Mouse (Mus musculus) hindbrain, embryonic 14.5 days (tissue): Measurements from ENCODE around the gene Sox6. TPM values are rescaled to one million over a fixed set of nuclear protein-coding genes. Genes with fewer than 3 reads are reported as not detected.

ENCODE experiments used
- ATAC-seq: fragments of 200-750 bp; cut with Nextera tagmentation; 2 replicates; pipeline ENCODE4 v1.8.0; 2017; ENCODE audit warnings: moderate number of reproducible peaks, mild to moderate bottlenecking, moderate TSS enrichment, moderate library complexity; ENCODE audit not compliant: low FRiP score
- DNase-seq: peaks from one replicate; pipeline ENCODE4 v3.0.0-alpha.2; 2015; ENCODE audit warnings: low spot score
- H3K27ac ChIP-seq: fragments of 300-500 bp; sonication (generic); 2 replicates; pipeline ENCODE4 v1.5.1; 2014; ENCODE audit warnings: mild to moderate bottlenecking, moderate library complexity
- H3K27me3 ChIP-seq: fragments of 300-500 bp; sonication (generic); 2 replicates; pipeline ENCODE4 v1.6.1; 2014; ENCODE audit warnings: mild to moderate bottlenecking, low read length, mixed read lengths; ENCODE audit not compliant: control insufficient read depth, insufficient read depth
- H3K36me3 ChIP-seq: fragments of 300-500 bp; sonication (generic); replicated peaks from 2 replicates; pipeline ENCODE4 v1.6.1; 2014; ENCODE audit not compliant: control insufficient read depth, insufficient read depth
- H3K4me1 ChIP-seq: fragments of 300-500 bp; sonication (generic); replicated peaks from 2 replicates; pipeline ENCODE4 v1.6.1; 2014; ENCODE audit warnings: antibody characterized with exemption, low read length, mixed read lengths; ENCODE audit not compliant: control insufficient read depth, insufficient read depth
- H3K4me2 ChIP-seq: fragments of 300-500 bp; sonication (generic); replicated peaks from 2 replicates; pipeline ENCODE4 v1.6.1; 2014; ENCODE audit warnings: mild to moderate bottlenecking, moderate library complexity
- H3K4me3 ChIP-seq: fragments of 300-500 bp; sonication (generic); replicated peaks from 2 replicates; pipeline ENCODE4 v1.5.1; 2014; ENCODE audit warnings: mild to moderate bottlenecking, low read length
- H3K9ac ChIP-seq: fragments of 300-500 bp; sonication (generic); 2 replicates; pipeline ENCODE4 v1.6.1; 2014
- H3K9me3 ChIP-seq: fragments of 300-500 bp; sonication (generic); 2 replicates; pipeline ENCODE4 v1.6.1; 2016; ENCODE audit warnings: low read length; ENCODE audit not compliant: control insufficient read depth
- WGBS: fragments of 180-500 bp; shearing (Covaris S2); extraction: QIAGEN DNeasy Blood & Tissue Kit; methylation state at CpG from one replicate; pipeline ENCODE4 v1.1.7; 2014; 5-methylcytosine and 5-hydroxymethylcytosine counted together
- polyA plus RNA-seq: library from polyadenylated mRNA; unstranded; fragments of >200 nt; fragmentation: Nextera tagmentation; extraction: Ambion mirVana; gene quantifications from 2 replicates; pipeline ENCODE4 v1.2.1, GENCODE M21; 2014

Gene Sox6
- polyA plus RNA-seq, 1 experiment from 2014 or later = 32.7 TPM

- Histone ChIP-seq H3K9me3 (no peaks in the 10 kb centered on the region), H3K9ac (no peak overlapping the region), H3K4me1 (0 out of 2 replicates have a peak, but pooled peaks cover 6% of the 10 kb centered on the region), H3K27ac (no peak overlapping the region), H3K27me3 (no peaks in the 10 kb centered on the region), H3K4me2 (peak overlapping the region; percentile 22; the same call in 1 of the 2 replicates), H3K4me3 (no peak overlapping the region), H3K36me3 (no peaks in the 10 kb centered on the region)
- WGBS = 25% methylated on average over 21 of the region's 21 CpGs
- DNase-seq = peak; percentile 46
- 0 out of 2 replicates have a peak, but pooled peaks have one; percentile 31 for ATAC-seq
Measured at GRCm38 (mm10) chr7:115453042-115453712, 585.4 kb downstream of the Sox6 start.

GRCm38 (mm10) chr7:115450431-115451195, 588.0 kb downstream of the Sox6 start:
- no peak overlapping the region for H3K9ac ChIP-seq
- H3K4me3 ChIP-seq = no peak overlapping the region
- H3K4me2 ChIP-seq = no peak overlapping the region
- WGBS = 37% methylated on average over 23 of the region's 23 CpGs
- 0 out of 2 replicates have a peak, but pooled peaks cover 6% of the 10 kb centered on the region for H3K4me1 ChIP-seq
- no peaks in the 10 kb centered on the region for H3K36me3 ChIP-seq
- H3K27me3 ChIP-seq = no peaks in the 10 kb centered on the region
- ATAC-seq (no peak), DNase-seq (no peak)
- H3K27ac ChIP-seq = no peak overlapping the region
- no peaks in the 10 kb centered on the region for H3K9me3 ChIP-seq

- ATAC-seq (no peak), DNase-seq (no peak)
- Histone ChIP-seq H3K4me3 (no peak overlapping the region), H3K4me2 (no peak overlapping the region), H3K27me3 (no peaks in the 10 kb centered on the region), H3K9ac (no peak overlapping the region), H3K27ac (no peak overlapping the region), H3K36me3 (no peaks in the 10 kb centered on the region), H3K4me1 (0 out of 2 replicates have a peak, but pooled peaks cover 6% of the 10 kb centered on the region), H3K9me3 (no peaks in the 10 kb centered on the region)
- 57% methylated on average over 8 of the region's 8 CpGs for WGBS
Measured at GRCm38 (mm10) chr7:115448403-115449025, 590.1 kb downstream of the Sox6 start.

- 86% methylated on average over 3 of the region's 3 CpGs for WGBS
- DNase-seq = no peak
Measured at GRCm38 (mm10) chr7:115447091-115447490, 591.5 kb downstream of the Sox6 start.

GRCm38 (mm10) chr7:115446481-115447016, 592.0 kb downstream of the Sox6 start:
- H3K4me3 ChIP-seq = no peak overlapping the region
- no peak overlapping the region for H3K27ac ChIP-seq
- DNase-seq = no peak
- WGBS = 32% methylated on average over 6 of the region's 6 CpGs
- no peaks in the 10 kb centered on the region for H3K36me3 ChIP-seq
- 0 out of 2 replicates have a peak, but pooled peaks cover 6% of the 10 kb centered on the region for H3K4me1 ChIP-seq
- no peak overlapping the region for H3K4me2 ChIP-seq
- no peaks in the 10 kb centered on the region for H3K27me3 ChIP-seq
- H3K9ac ChIP-seq = no peak overlapping the region
- ATAC-seq = no peak
- no peaks in the 10 kb centered on the region for H3K9me3 ChIP-seq

More at GRCm38 (mm10) chr7:115447091-115447490, 591.5 kb downstream of the Sox6 start:
- Histone ChIP-seq H3K36me3 (no peaks in the 10 kb centered on the region), H3K9me3 (no peaks in the 10 kb centered on the region), H3K9ac (no peak overlapping the region), H3K4me3 (no peak overlapping the region), H3K27me3 (no peaks in the 10 kb centered on the region), H3K27ac (no peak overlapping the region), H3K4me2 (no peak overlapping the region), H3K4me1 (0 out of 2 replicates have a peak, but pooled peaks cover 6% of the 10 kb centered on the region)
- ATAC-seq = no peak

GRCm38 (mm10) chr7:115426161-115426982, 612.2 kb downstream of the Sox6 start:
- H3K4me2 ChIP-seq = no peak overlapping the region
- ATAC-seq (no peak), DNase-seq (no peak)
- no peak overlapping the region for H3K9ac ChIP-seq
- H3K9me3 ChIP-seq = no peaks in the 10 kb centered on the region
- H3K27ac ChIP-seq = no peak overlapping the region
- H3K27me3 ChIP-seq = no peaks in the 10 kb centered on the region
- no peaks in the 10 kb centered on the region for H3K36me3 ChIP-seq
- no peak overlapping the region for H3K4me3 ChIP-seq
- 85% methylated on average over 7 of the region's 7 CpGs for WGBS
- no peaks in the 10 kb centered on the region for H3K4me1 ChIP-seq

GRCm38 (mm10) chr7:115422828-115423227, 615.8 kb downstream of the Sox6 start:
- ATAC-seq (no peak), DNase-seq (no peak)
- H3K36me3 ChIP-seq = no peaks in the 10 kb centered on the region
- no peaks in the 10 kb centered on the region for H3K27me3 ChIP-seq
- WGBS = 78% methylated on average over 7 of the region's 7 CpGs
- H3K4me1 ChIP-seq = no peaks in the 10 kb centered on the region
- H3K4me3 ChIP-seq = no peak overlapping the region
- no peak overlapping the region for H3K9ac ChIP-seq
- no peaks in the 10 kb centered on the region for H3K9me3 ChIP-seq
- no peak overlapping the region for H3K27ac ChIP-seq
- H3K4me2 ChIP-seq = no peak overlapping the region

GRCm38 (mm10) chr7:115420960-115421359, 617.6 kb downstream of the Sox6 start:
- Histone ChIP-seq H3K9me3 (no peaks in the 10 kb centered on the region), H3K4me1 (no peaks in the 10 kb centered on the region), H3K36me3 (no peaks in the 10 kb centered on the region), H3K4me2 (no peak overlapping the region), H3K27ac (no peak overlapping the region), H3K4me3 (no peak overlapping the region), H3K27me3 (no peaks in the 10 kb centered on the region), H3K9ac (no peak overlapping the region)
- 66% methylated on average over 12 of the region's 12 CpGs for WGBS
- DNase-seq (no peak), ATAC-seq (no peak)
